Mouse (Mus musculus) cortical plate, adult 2 months (tissue): ENCODE measurements around the gene Myl9.

Experiments
- CTCF ChIP-seq: fragments of 200-500 bp; IDR thresholded peaks from 2 replicates; pipeline ENCODE4 v1.5.1; 2011; ENCODE audit warnings: mild to moderate bottlenecking, control low read depth, low read length; ENCODE audit not compliant: insufficient read depth; ENCODE audit errors: extremely low read depth
- POLR2A ChIP-seq: fragments of 200-500 bp; IDR thresholded peaks from 2 replicates; pipeline ENCODE4 v1.6.1; 2011; ENCODE audit warnings: mild to moderate bottlenecking, low read length, control low read depth; ENCODE audit not compliant: insufficient read depth; ENCODE audit errors: extremely low read depth

GRCm38 (mm10) chr2:156784016-156784585, 8.9 kb downstream of the Myl9 start:
- no peak for TF ChIP-seq POLR2A
- TF ChIP-seq CTCF, result no peak
